Mouse (Mus musculus) embryo, embryonic 10 days (tissue): ENCODE measurements at regions not wholly inside any gene's neighbourhood (a gene's known extent, or its start where the extent isn't known, plus 50 kb on each side); places are given as distances from the start of the nearest gene placed in this dataset.

Source experiments
- DNase-seq: peaks from one replicate; pipeline ENCODE4 v3.0.0-alpha.2; 2015; ENCODE audit warnings: low spot score

DNA sequence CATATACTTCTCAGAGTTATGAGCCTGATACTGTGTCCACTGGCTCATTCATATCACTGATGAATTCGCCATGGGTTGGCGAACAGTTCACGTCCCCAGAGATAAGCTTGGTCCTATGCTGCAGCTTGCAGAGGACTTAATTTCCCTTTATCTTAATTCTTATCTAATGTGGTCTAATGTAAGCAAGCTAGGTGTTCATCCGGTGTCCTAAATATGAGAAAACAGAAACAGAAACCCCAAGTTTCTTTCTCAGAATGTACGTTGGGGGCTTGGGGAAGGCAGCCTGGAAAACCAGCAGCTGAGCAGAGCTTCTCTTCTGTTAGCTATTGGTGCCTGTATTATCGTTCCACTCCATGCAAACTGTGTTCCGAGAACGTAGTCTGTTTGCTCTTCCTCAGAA is 170.1 kb downstream of the 1700064H15Rik start:
- no peak for DNase-seq

DNA sequence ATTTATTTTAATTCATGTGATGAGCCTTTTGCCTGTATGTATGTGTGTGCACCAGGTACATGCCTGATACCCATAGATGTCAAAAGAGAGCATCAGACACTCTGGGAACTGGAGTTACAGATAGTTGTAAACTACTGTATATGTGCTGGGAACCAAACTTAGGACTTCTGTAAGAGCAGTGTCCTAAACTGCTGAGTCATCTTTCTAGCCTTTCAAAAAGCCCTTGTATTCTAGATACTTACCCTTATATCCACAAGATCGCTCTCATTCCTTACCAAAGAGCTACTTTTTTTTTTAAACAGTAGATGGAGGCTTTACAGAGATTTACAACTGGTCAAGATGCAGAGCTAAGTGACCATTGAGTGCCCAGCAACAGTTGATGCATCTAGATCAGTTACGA is 171.0 kb downstream of the 1700064H15Rik start:
- DNase-seq: no peak

DNA sequence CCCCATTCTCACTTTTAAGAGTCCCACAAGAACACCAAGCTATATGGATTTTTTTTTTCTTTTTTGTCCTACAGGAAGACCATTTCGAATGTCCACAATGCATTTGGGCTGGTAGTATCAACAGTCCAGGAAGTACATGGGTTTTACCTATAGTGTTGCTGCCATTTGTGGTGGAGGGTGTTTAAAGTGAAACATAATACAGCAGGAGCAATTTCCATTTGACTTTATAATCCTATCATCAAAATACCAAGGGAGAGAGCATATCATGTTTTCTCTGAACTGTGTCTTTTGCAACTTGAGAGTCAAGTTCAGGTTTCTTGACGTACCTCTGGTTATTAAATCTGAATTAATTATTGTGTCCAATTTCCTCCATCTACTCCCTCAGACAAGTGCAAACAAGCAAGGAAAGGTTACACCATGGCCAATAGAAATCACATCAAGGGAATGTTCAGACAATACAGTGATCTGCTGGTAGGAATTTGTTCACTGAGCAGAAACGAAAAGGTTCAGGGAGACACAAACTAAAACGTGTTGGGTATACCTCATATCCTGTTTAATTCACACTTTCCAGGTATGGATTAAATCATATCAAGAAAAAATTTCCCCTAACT is 172.5 kb downstream of the 1700064H15Rik start:
- no peak for DNase-seq

DNA sequence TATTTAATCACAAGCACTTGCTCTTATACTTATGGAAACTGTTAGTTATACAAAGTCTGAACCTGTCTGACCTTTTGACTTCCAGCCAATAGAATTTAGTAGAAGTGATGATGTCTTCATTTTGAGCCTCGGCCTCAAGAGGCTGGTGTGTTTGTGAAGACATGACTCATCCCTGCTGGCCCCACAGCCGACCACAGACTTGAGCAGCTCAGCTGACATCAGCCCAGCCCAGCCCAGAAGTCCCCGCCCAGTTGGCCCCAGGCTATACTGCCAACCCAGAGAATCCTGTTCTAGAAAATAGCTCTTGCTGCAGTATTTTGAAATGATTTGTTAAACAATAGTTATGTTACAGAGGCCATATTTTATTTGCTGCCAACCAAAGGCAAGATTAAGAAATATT is 177.5 kb downstream of the 1700064H15Rik start:
- DNase-seq: peak; percentile 23

DNA sequence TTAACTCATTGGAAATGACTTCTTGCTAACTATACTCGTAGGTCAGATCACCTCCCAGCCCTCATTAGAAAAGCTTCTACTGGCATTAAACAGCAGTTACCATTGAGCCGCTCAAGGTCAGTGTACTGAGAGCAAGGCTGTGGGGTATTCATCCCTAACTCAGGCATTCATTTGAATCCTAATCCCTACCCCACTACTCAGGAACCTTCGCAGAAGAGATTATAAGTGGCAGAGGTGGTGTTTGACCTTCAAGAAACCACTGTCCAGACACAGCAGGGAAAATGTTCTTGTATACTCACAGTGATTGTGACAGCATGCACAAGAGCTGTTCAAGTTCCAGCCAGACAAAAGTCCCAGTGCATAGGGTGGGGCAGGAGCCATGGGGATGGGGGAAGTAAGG is 179.5 kb downstream of the 1700064H15Rik start:
- DNase-seq: no peak

DNA sequence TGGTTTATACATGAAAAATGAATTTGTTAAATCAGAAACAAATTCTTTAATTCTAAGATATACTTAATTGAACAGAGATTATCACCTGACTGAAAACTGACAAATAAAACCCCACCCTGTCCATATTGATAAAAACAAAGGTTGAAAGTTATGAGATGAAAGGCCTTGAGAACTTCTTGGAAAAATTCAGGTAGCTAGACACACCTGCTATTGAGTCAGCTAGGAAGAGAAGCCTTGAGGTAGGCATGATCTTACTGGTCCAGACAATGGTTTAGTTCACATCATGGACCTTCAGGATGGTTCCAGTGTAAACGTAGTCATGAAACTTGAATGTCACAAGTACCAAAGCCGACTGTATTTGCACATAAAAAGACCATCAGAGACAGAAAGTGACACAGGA is 180.3 kb downstream of the 1700064H15Rik start:
- DNase-seq: no peak

DNA sequence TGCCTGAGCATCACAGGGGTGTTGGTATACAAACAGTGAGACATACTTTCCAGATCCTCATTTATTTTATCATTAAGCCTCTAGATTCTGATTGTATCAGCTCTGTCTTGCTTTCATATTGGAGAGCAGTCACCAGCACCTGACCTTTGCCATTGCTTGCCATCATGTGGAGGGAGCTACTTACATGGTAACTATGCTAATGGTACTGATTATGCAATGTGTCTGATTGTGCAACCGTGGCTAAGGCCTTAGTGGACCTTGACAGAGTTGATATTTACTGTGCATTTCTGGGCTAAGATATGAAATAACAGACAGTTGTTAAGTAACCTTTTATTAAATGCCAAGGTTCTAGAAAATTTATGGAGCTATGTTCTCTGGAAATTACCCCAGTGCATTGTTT is 180.7 kb downstream of the 1700064H15Rik start:
- no peak for DNase-seq

DNA sequence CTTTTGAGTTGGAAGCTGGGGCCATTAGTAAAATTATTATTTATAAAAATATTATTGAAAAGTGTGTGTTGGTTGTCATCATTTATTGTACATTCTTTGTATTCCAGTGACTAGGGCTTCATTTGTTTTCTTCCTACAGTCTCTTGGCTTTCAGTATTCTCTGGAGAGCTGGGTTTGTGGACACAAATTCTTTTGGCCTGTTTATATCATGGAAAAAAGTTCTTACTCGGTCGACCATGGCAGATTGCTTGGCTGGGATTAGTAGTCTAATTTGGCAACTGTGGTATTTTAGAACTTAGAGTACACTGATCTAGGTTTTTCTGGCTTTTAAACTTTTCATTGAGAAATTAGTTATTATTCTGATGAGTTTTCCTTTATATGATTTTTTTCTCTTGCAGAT is 183.6 kb downstream of the 1700064H15Rik start:
- no peak for DNase-seq

DNA sequence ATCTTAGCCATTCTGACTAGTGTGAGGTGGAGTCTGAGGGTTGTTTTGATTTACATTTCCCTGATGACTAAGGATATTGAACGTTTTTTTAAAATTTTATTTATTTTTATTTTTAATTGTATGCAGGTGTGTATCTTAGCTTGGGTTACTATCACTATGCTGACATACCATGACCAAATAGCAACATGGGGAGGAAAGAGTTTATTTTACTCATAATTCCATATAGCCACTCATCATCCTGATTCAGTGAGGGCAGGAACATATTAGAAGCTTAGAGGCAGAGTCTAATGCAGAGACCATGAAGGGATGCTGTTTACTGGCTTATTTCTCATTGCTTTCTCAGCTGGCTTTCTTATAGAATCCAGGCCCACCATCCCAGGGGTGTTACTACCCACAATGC is 186.7 kb downstream of the 1700064H15Rik start:
- DNase-seq: no peak

DNA sequence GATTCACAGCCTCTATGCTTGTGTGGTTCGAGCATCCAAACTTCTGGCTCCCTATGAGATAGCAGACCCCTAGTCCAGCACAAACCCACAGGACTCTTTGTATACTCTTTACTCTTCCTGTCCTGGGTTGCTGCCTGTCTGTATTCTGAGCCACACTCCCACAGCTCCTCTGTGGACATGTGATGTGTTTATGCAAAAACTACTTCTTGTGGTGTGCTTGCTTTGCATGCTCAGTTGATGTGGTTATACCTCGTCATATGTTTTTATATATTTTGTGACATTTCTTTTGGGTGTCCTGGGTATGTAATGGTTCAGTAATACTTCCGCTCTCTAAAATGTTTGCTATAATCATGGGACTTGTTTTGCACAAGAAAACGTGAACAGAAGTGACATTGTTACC is 198.3 kb downstream of the 1700064H15Rik start:
- DNase-seq: no peak

DNA sequence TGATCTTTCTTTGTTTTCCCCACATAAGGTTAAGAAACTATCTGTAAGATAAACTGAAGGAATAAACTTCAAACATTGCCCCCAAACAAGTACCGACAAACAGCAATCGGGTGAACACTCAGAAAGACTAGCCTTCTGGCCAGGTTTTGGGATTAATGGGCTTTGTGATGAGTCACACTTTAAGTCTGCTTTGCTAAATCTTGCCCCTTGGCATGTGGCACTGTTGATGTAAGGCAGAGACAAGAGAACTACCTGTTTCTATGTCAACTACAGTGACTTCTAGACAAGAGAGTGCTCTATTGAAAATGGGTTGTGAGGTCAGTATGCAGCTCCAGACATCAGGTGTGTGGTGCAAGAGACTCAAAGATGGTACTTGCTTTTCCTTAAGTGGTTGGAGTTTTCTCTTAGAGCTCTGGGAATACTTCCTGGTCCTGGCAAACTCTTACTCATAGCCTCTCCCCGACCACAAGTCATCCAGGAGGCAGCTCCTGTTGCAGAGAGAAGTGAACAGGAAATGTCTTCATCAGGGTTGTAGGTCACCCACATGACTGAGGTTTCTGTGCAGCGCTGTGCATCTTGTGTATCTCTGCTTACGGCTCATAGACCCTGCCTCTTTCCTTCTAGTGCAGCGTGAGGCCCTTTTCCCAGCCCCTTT is 198.9 kb downstream of the 1700064H15Rik start:
- DNase-seq: no peak

DNA sequence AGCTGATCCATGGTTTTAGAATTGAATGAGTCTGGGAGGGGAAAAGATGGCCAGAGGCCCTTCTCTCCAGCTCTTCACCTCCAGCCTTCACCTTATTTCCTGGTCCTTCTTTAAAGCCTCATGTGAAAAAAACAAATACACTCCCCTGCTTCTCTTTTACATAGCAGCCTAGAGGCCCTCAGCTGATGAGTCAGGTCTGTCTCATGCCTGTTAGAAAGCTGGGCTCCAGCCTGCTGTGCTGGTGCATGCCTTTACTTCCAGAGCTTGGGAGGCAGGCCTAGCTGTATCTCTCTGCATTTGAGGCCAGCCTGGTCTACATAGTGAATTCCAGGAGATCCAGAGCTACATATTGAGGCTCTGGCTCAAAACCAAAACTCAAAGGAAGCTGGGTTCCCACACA is 199.5 kb downstream of the 1700064H15Rik start:
- no peak for DNase-seq

DNA sequence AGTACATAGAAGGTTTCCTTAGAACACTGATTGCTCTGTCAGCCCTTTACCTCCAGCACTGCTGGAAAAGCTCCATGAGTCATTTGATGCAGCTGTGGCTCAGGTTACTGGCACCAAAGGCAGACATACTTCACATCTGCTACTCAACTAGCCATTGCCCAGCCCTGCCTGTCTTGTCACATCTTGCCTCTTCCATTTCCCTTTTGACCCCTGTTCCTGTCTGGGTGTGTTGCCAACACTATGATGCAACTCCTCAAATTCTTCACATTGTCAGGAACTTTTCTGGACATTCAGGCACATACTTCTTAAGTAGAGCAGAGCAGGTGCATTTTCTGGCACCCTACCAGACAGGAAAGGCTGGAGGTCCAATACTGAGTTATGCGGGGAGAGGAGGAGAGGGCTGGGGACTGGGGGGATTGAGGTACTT is 202.3 kb downstream of the 1700064H15Rik start:
- peak; percentile 13 for DNase-seq

DNA sequence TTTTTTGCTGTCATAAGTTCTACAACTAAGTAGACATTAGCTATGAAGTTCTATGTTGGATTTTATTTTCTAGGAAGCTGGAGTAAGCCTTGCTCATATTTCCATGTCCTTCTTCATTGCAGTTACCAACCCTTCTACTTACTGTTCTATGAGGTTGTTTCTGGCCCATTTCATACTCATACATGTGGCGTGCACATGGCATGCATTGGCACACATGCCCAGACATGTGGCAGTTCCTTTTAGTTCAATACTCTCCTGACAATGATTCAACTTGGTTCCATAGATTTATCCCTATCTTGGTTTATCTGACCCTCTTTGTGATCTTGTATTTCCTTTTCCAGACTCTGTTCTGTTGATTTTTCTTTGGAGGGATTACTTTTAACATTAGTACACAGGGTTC is 203.2 kb downstream of the 1700064H15Rik start:
- no peak for DNase-seq

DNA sequence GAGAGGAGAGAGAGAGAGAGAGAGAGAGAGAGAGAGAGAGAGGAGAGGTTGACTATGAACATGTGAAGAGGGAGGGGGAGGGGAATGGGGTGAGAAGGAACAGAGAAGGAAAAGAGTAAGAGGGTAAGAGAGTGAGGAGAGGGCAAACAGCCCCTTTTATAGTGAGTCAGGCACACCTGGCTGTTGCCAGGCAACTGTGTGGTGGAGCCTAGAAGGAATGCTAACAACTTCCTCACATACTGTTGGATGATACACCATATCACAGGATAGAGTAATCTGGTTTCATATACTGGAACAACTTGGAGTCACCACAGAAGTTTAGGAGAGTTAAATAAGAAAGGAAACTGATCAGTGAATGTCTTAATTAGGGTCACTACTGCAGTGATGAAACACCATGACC is 204.1 kb downstream of the 1700064H15Rik start:
- DNase-seq: no peak

DNA sequence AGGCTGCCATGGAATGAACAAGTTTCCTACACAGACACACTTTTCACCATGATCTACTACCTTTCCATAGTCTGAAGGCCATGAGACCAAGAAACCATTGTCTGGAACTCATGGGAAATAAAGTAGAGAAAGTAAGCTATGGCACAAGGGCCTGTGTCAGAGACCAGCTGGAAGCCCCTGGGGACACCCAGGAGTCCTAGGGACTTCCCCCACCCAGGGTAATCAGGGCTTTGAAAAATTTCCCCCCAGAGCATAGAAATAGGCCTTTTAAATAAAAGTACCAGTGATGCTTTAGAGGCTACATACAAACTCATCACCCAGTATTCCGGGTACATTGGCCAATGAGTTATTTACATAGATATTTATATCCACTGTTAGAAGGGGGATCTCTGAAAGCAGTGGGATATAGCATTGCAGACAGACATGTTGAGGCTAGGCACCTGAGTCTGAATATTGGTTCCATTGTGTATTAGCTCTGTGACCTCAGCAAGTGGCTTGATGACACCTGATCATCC is 207.0 kb downstream of the 1700064H15Rik start:
- DNase-seq: no peak

DNA sequence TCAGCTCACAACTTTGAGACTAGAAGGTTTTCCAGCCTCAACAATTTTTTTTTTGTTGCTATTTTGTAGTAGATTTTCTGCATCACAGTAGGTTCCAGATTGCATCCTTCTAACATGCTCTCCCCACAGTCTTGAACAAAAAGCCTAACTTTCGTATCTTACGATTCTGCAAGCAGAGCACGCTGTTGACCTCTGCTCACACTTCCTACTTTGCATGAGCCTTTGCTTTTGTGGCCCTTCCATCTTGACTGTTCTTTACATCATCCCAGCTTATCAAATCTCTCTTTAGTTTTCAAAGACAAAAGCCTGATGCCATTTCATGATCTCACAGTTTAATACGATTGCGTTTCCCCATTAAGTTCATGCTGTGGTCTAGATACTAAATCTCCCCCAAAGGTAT is 207.6 kb downstream of the 1700064H15Rik start:
- DNase-seq: no peak

DNA sequence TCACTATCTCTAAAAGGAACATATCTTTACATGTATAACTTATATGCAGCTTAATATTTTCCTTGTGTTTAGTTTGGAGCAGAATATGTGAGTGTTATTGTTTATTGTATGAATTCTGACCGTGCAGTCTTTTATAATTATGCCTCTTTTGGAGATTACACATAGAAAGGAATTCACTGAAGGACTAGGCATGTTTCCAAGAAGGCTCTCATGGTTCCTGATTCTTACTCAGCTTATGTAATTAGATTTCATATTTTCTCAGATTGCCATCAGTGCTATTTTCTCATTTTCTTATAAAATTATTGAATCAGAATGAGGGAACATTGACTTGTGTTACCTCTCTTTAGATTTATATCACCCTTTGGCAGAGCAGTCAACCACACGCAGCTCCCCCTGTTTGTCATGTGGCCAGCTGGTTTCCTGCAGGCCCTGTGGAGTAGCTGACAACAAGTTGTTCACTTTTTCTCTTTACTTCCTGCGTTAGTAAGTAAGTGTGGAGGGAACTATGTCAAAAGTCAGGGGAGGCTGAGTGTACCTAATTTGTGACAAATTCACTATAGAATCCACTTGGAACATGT is 217.4 kb downstream of the 1700064H15Rik start:
- DNase-seq: no peak

DNA sequence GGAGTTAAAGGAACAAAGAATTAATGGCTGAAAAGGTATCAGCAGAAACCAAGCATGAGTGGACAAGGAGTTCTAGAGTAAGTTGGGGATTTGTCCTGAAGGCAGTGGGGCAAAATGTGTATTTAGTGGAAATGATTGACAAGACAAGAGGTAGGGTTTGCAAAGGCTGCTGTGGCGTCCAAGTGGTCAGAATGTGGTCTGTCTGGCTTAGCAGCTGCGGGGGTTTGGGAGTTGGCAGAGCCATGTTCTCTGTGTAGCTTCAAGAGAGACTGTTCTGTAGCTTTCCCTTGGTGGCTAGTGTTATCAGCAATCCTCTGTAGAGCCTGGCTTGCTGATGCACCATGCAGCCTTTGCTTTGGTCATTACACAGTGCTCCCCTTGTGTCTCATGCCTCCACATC is 220.2 kb downstream of the 1700064H15Rik start:
- DNase-seq: no peak

DNA sequence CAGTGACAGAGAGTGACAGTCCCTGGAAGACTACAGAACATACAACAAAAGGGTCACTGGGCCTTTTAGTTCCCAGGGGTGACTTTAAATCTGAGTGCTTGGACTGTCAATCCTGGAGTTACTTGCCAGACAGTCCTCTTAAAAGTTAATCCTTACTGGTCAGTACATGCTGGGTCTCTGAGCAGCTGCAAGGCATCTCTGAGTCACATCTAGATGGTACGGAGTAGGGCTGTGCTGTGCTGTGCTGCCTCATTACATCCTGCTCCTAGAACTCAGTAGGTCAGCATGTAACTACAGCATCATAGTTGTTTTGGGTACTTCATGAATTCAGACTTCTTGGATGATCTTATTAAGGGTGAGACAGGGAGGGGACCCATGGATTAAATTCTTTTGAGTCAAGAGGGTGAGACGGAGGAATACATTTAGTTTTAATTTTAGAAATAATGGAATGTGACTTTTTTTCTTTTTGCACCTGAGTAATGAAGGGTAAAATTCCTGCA is 220.8 kb downstream of the 1700064H15Rik start:
- no peak for DNase-seq

DNA sequence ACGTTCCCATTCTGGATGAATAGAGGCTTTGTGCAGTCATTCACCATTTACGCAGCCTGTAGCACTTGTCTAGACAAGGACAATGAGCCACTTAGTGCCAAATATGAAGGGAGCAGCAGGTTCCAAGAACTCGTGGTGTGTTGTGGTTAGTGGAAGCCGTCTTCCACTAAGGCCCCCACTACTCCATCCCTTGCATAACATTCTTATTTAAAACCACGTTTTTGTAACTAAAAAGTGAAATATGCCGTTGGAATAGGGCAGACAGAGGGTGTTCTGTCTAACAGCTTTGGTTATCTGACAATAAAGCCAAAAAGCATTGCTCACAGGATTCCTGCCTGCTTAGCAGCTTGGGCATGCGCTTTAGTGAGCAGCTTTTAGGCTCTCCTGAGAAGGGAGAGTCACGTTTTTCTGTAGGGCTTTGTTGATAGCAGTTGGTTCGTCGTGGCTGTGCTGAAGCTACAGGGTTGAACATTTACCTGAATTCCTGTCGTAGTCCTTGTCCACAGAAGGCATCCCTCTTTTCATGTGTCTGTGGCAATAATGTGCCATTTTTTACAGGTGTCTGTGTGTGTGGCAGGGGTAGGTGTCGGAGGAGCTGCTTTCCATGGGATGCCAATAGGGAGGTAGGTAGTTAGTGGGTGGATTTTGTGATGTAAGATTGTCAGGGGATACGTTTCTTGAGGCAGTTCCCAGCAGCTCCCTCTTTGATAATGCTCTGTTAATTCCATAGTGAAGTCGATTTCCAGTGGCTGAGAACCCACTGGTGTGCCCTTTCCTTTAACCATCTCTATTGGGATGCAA is 221.9 kb downstream of the 1700064H15Rik start:
- DNase-seq: peak; percentile 63

DNA sequence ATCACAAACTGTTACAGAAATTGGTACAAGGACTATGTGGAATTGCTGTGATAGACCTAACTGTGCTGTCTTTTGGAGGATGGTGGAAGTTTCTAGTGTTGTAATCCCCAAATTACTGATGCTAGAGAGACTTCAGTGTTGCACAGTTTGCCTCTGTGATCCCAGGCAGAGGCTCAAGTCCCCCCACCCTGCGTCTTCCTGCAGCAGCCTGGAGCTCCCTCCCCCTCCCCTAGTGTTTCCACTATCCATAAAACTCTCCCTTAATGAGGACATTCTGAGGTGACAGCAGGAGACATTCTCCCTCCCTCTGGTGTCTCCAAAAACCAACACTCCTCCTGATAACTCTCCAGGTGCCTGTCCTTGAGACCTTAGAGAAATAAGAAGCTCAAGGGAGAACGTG is 242.8 kb downstream of the 1700064H15Rik start:
- no peak for DNase-seq

DNA sequence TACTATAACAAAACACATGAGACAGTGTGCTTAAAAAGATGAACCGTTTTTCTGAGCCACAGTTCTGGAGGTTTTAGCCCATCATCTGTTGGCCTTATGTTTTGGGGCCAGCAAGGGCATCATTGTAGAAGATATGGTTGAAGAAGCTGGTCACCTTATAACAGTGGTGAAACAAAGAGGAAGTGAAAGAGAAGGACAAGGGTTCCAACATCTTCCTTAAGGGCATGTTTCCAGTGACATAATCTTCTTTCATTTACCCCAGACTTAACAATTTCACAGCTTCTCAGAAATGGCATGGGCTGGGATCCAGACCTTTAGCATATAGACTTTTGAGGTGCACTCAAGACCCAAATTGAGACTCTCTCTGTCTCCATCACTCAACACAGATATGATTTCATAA is 259.5 kb downstream of the 1700064H15Rik start:
- DNase-seq: no peak
